Mouse (Mus musculus): Measurements from ENCODE around the gene Usp5.

Usp5 gene

DNA sequence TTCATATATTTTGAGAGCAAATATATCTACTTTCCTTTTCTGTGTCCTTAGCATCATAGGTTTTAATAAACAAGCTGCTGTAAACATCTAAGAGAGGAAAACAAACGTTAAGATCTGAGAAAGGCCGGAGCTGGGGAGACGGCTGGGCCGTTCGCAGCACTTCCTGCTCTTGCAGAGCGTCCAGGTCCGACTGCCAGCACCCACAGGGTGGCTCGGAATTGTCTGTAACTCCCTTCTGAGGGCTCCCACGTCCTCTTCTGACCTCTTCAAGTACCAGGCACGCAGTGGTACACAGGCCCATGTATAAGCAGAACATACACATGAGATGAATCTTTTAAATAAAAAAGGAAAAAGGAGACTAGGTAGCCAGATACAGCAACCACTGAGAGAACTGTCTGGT is 41.6 kb downstream of the Usp5 start:
- DNase-seq (ENCODE audit: low spot score) = no peak

DNA sequence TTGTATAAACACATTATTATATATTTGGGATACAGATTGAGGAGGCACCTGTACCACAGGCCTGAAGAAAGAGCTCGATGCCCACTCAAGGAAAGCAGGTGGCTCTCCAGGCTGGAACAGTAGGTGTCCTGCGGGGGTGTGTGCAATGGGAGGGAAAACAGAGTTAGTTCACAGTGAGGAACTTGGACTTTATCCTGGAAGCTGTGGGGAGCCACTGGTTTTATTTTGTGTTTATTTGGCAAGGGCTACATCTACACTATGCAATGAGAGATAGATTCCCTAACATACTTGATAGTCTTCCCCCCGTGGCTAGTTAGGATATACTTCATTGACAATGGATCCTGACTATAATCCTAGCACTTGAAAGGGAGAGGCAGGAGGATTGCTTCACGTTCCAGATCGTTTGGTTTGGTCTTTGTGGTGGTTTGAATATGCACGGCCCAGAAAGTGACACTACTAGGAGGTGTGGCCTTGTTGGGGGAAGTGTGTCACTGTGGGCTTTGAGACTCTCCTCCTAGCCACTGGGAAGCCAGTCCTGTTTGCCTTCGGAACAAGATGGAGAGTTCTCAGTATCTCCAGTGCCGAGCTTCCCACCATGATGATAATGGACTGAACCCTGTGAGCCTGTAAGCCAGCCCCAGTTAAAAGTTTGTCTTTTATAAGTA is 42.4 kb downstream of the Usp5 start:
- no peak for DNase-seq (ENCODE audit: low spot score)

GRCm38 (mm10) chr6:124782436-124782835 is 46.8 kb downstream of the Usp5 start:
- DNase-seq (ENCODE audit: low spot score) = peak; percentile 58

GRCm38 (mm10) chr6:124780917-124781316 is 48.4 kb downstream of the Usp5 start:
- DNase-seq (ENCODE audit: low spot score) = no peak

DNA sequence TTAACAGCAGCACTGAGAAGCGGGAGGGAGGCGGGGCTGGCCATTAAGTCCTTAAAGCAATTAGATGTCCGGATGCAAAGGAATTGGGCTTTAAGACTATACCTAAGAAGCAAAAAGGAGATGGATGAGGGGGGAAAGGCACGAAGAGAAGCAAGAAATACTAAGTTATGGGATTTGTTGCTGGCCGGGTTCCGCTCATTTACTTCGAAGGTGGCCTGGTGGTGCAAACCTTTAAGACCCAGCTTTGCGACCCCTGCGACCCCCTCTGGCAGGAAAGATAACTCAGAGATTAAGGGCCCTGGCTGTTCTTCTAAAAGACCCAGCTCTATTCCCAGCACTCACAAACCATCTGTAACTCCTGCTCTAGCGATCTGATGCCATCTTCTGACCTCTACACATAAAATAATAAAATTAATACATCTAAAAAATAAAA is 49.3 kb downstream of the Usp5 start:
- DNase-seq (ENCODE audit: low spot score) = no peak

DNA sequence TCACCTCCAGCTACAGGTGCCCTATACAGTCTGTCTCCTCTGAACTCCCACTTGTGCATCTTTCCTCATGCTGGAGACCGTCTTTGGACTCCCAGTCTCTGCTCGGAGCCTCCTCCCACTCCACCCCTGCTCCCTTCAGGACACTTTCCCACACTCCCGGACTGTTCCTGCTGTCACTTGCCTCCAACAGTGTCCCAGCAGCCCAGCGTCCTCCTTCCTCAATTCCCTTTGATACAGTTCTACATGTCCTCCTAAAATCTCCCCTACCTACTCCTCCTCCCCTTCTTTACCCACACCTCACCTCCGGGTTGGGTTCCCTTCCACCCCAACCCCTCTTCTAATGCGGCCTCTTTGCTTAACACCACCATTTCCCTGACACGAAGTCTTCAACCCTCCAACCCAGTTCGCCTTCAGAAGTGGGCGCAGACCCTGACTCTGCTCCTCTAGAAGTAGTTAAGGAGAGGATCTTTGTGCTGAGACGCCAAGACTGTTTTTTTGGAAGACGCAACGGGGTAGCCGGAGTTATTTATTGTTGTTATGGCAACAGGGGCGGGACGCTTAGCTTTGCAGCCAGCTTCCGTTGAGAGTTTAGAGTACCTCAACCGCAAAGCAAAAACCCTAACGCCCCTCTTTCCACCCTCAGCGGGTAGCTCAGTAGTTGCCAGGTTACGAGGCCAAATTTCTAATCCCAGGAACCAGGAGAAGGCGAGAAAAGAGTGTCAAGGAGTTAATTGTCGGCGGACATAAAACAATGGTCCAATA is 49.9 kb downstream of the Usp5 start, which contains the start of gene Lrrc23:
Lrrc23 (minus strand) TSS at position 506 of the 762 bp plus-strand sequence.
- DNase-seq (ENCODE audit: low spot score) = no peak

- DNase-seq (ENCODE audit: low spot score) = no peak
Measured at GRCm38 (mm10) chr6:124770511-124770910, 58.8 kb downstream of the Usp5 start.

GRCm38 (mm10) chr6:124770013-124770412 is 59.3 kb downstream of the Usp5 start:
- no peak for DNase-seq (ENCODE audit: low spot score)

GRCm38 (mm10) chr6:124769101-124769765 is 60.1 kb downstream of the Usp5 start, which contains the start of gene Eno2:
Gene Eno2 (minus strand): TSS chr6:124769673.
- DNase-seq (ENCODE audit: low spot score) = no peak

DNA sequence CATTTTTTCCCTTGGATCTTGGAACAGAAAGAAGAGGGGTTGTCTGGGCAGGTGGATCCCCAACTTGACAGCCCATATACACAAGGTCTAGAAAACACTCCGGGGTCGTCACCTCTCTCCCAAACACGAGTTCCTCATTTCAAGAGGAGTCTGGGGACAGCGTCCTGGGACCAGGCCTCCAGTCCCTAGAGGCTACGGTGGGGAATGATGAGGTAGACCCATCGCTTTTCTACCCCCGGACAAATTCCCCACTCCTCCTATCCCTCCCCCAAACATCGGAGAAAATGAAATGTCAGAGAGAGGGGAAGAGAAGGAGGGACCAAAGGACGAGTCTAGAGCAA is 60.6 kb downstream of the Usp5 start:
- DNase-seq (ENCODE audit: low spot score) = no peak

DNA sequence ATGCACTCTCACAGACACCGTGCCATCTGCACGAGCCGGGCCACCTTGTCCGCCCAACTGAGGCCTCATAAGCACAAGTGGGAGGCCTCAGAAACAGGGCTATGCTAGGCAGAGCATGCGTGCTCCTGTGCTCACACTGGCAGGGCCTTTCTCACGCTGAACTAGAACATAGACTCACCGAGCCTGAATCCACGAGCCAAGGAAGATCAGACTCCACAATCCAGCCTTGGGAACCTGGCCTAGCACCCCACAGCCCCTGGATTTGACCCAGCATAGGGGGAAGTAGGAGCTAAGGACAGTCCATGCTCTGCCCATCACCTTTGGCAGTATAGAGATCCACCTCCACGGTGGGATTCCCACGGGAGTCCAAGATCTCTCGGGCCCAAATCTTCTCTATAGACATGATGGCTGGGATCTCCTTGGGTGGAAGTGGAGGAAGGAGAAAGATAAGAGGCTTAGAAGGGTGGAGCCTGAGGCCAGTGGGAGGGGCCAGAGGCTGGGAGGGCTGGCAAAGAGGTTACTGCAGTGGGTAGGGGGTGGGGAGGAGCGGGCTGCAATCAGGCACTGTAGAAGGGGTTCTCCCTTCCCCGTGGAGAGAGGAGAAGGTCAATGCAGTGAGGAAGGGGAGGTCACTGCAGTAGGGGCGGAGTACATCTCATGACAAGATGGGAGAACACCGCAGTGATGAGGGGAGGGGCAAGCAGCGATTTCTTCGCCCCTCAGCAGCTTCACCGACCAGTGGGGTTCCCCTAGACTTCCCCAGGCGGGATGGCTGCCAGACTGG is 61.2 kb downstream of the Usp5 start:
- no peak for DNase-seq (ENCODE audit: low spot score)

- DNase-seq (ENCODE audit: low spot score) = no peak
Measured at GRCm38 (mm10) chr6:124767536-124767919, 61.8 kb downstream of the Usp5 start.

- no peak for DNase-seq (ENCODE audit: low spot score)
Measured at GRCm38 (mm10) chr6:124765951-124766350, 63.3 kb downstream of the Usp5 start.
